Mouse (Mus musculus): Measurements from ENCODE around the gene Nos3.

The Nos3 gene

GRCm38 (mm10) chr5:24337366-24337765, 27.2 kb upstream of the Nos3 start:
- CTCF ChIA-PET = interaction anchor here in 3 of 4 experiments (0.6 to 4.1 kb wide), 18 partner anchors 9 to 301 kb away, joined by 3 to 65 read pairs (median 4); partner anchors contain the start of genes Abcb8 (in 1 of the 3), Atg9b (in 1 of the 3), Cdk5 (in 1 of the 3) and Kcnh2 (in 1 of the 3)
- POLR2A ChIA-PET = interaction anchor here in 2 of 4 experiments (0.7 to 3.6 kb wide), 17 partner anchors 9 to 144 kb away, joined by 3 to 21 read pairs (median 4); partner anchors contain the start of genes Atg9b (in 1 of the 2) and Kcnh2 (in 1 of the 2)

GRCm38 (mm10) chr5:24337821-24338220, 26.8 kb upstream of the Nos3 start:
- ChIA-PET POLR2A (interaction anchor here in 2 of 4 experiments (0.7 to 3.6 kb wide), 14 partner anchors 8 to 144 kb away, joined by 3 to 21 read pairs (median 4); partner anchors contain the start of genes Atg9b (in 1 of the 2) and Kcnh2 (in 1 of the 2)), CTCF (interaction anchor here (0.5 to 4.1 kb wide), 16 partner anchors 11 to 301 kb away, joined by 3 to 65 read pairs (median 4); partner anchors contain the start of genes Abcb8 (in 1 of the 4), Atg9b (in 1 of the 4), Cdk5 (in 1 of the 4) and Kcnh2 (in 1 of the 4))

DNA sequence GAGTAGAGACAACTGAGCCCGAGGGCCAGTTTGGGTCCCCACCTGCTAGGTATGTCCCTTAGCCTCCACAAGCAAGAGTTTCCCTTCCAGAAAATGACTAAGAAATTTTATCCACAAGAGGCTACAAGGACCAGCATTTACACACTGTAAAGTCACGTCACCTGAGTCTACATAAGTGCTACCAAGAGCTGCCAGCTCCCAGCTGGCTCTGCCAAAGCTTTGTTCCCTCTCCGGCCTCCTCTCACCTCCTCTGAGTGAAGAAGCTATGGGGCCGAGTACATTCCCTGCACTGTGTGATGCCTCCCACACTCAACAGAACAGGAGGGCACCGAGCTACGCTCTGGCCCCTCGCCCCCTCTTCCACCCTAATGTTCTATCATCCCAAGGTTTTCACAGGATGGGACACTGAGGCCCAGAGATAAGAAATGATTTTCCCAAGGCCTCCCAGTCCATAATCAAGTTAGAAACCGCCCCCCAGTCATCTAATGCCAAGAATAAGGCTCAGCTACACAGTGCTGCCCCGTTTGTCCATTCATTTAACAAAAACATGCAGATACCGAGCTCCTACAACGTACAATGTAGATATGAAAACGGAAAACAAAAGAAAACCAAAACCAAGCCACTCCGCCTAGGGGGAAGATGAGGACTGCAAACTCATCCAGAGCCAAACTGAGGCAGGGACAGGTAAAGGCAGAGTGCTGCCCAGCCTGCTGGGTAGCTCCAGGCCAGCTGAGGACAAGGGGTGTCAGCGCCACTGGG, 22.2 kb upstream of the Nos3 start:
- POLR2A ChIA-PET = interaction anchor here in 2 of 4 experiments (0.6 to 1.5 kb wide), 2 partner anchors 46 to 65 kb away, joined by 3 to 4 read pairs; no protein-coding TSS in a partner anchor
- CTCF ChIA-PET = interaction anchor here in 2 of 4 experiments (0.6 to 1.7 kb wide), 6 partner anchors 15 to 168 kb away, joined by 3 to 5 read pairs (median 4); no protein-coding TSS in a partner anchor

DNA sequence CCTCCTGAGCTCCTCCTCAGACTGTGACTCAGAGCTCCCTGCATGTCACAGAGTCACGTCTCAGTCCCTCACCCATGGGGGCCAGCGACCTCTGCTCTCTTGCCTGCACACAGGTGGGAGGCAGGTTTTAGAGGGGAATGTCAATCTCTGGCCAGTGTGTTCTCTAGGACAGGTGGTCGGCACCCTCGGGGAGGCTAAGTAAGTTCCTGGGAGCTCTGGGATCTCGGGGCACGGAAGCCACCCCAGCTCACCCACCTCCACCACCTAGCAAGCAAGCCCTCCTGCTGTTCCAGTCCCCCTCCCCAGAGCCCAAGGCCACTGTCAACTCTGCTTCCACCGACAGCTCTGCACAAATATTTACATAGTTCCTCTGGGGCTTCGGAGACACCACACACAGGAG, 21.6 kb upstream of the Nos3 start:
- ChIA-PET CTCF (interaction anchor here in 2 of 4 experiments (0.6 to 1.7 kb wide), 6 partner anchors 14 to 168 kb away, joined by 3 to 5 read pairs (median 4); no protein-coding TSS in a partner anchor), POLR2A (interaction anchor here in 3 of 4 experiments (0.8 to 1.5 kb wide), 4 partner anchors 23 to 260 kb away, joined by 3 to 4 read pairs (median 3); no protein-coding TSS in a partner anchor)

DNA sequence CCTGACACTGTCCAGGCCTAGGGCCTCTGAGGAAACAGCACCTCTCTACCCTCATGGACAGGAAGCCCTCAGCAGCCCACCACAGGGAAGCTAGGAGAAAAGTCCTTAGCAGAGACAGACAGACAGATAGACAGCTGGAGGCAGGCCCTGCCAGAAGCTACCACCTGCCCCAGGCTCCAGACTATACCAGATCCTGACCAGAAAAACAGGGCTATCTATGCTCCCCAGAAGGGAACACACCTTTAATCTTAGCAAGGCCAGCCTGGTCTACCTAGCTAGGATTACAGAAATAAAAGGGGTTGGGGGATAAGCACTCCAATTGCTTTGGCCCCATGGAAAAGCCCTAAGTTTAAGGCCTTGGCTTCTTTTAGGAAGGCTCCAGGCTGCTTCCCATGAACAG, 21.2 kb upstream of the Nos3 start:
- POLR2A ChIA-PET = interaction anchor here in 3 of 4 experiments (0.8 to 2.3 kb wide), 5 partner anchors 8 to 260 kb away, joined by 3 to 12 read pairs (median 3); no protein-coding TSS in a partner anchor
- CTCF ChIA-PET = interaction anchor here in 3 of 4 experiments (0.6 to 1.7 kb wide), 5 partner anchors 8 to 179 kb away, joined by 3 to 7 read pairs (median 5); no protein-coding TSS in a partner anchor

GRCm38 (mm10) chr5:24343977-24344436, 20.6 kb upstream of the Nos3 start:
- CTCF ChIA-PET = interaction anchor here in 3 of 4 experiments (0.6 to 1.7 kb wide), 5 partner anchors 8 to 178 kb away, joined by 3 to 8 read pairs (median 5); no protein-coding TSS in a partner anchor

DNA sequence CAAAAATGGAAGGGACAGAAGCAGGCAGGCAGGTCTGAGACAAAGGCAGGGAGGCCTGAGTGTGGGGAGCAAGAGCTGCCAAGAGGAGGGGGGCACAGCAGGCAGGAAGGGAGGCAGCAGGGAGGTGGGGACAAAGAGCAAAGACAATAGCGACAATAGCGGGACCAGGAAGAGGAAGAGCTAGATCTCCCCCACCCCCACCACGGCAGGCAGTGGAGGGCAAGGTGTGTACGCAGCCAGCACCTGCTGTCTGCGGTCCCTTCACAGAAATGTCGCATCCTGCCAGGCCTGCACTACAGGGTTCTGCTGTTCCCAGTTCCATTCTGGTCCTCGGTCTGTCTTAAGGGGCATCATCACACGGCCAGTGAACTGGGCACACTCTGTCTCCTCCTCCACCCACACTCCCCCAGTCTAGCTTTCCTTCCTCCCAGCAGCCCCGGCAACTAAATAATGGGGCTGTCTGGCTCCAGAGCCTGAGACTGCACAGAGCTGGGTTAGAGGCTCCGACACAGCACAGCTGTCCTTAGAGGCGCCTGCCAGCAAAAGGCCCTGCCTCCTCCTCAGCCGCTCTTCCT, 20.0 kb upstream of the Nos3 start:
- POLR2A ChIA-PET = interaction anchor here in 2 of 4 experiments (0.6 to 2.3 kb wide), 7 partner anchors 8 to 49 kb away, joined by 3 to 12 read pairs (median 5); partner anchors contain the start of gene Abcb8 (in 1 of the 2)
- CTCF ChIA-PET = interaction anchor here in 3 of 4 experiments (0.8 to 1.7 kb wide), 5 partner anchors 9 to 50 kb away, joined by 3 to 8 read pairs (median 5); no protein-coding TSS in a partner anchor

More at GRCm38 (mm10) chr5:24343977-24344436, 20.6 kb upstream of the Nos3 start:
- POLR2A ChIA-PET = interaction anchor here in 3 of 4 experiments (0.6 to 2.3 kb wide), 10 partner anchors 8 to 259 kb away, joined by 3 to 12 read pairs (median 4); partner anchors contain the start of gene Abcb8 (in 1 of the 3)

DNA sequence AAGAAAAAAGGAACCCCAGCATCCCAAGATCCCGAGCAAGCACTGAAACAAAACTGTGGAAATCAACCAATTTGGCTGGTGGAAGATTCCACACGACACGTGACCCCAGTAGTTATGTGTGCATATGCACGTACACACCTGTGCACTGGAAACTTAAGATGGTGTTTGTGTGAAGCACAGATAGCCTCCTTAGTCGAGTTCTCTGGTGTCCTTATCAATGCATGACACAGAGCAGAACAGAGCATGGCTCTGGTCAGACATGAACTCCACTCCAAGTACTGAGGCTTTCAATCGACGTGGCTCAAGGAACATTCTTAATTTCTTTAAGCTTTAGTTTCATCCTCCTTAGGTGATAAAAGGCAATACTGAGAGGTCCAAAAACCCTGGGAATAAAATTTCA, 18.3 kb upstream of the Nos3 start:
- CTCF ChIA-PET = interaction anchor here in 3 of 4 experiments (1.5 to 3.9 kb wide), 4 partner anchors 11 to 37 kb away, joined by 4 to 24 read pairs (median 5); no protein-coding TSS in a partner anchor
- POLR2A ChIA-PET = interaction anchor here in 2 of 4 experiments (1.2 to 3.0 kb wide), 8 partner anchors 9 to 127 kb away, joined by 3 to 13 read pairs (median 4); no protein-coding TSS in a partner anchor

- CTCF ChIA-PET = interaction anchor here (0.6 to 3.9 kb wide), 15 partner anchors 10 to 139 kb away, joined by 3 to 24 read pairs (median 4); partner anchors contain the start of gene Abcb8 (in 1 of the 4)
Observed at GRCm38 (mm10) chr5:24347186-24347875, 17.3 kb upstream of the Nos3 start.

DNA sequence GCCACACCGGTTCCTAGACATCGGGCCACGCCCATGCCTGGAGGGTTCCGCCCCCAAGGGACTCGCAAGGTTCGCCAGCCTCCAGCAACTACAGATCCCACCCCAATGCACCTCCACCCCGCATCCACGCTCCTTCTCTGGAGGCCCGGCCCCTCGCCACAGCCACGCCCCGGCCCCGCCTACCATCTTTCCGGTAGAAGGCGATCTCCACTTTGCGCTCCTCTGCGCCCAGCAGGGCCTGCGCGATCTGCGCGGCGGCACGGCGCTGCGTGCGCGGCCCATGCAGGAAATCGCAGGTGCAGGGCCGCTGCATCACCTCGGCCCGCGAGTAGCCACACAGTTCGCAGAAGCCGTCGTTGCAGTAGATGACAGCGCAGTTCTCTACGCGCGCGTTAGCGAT, 16.5 kb upstream of the Nos3 start:
- CTCF ChIA-PET = interaction anchor here in 3 of 4 experiments (0.5 to 3.9 kb wide), 15 partner anchors 9 to 274 kb away, joined by 3 to 24 read pairs (median 4); no protein-coding TSS in a partner anchor
- POLR2A ChIA-PET = interaction anchor here in 2 of 4 experiments (0.8 to 3.0 kb wide), 12 partner anchors 9 to 192 kb away, joined by 3 to 13 read pairs (median 5); partner anchors contain the start of gene Asb10 (in 1 of the 2)

More at GRCm38 (mm10) chr5:24347186-24347875, 17.3 kb upstream of the Nos3 start:
- POLR2A ChIA-PET = interaction anchor here in 3 of 4 experiments (0.6 to 3.0 kb wide), 23 partner anchors 9 to 495 kb away, joined by 3 to 13 read pairs (median 4); partner anchors contain the start of genes Abcb8 (in 1 of the 3), Agap3 (in 1 of the 3) and Rheb (in 1 of the 3)

GRCm38 (mm10) chr5:24348546-24348945, 16.1 kb upstream of the Nos3 start:
- CTCF ChIA-PET = interaction anchor here in 3 of 4 experiments (0.5 to 3.9 kb wide), 12 partner anchors 9 to 274 kb away, joined by 3 to 24 read pairs (median 4); no protein-coding TSS in a partner anchor
- POLR2A ChIA-PET = interaction anchor here in 2 of 4 experiments (0.7 to 3.0 kb wide), 11 partner anchors 9 to 192 kb away, joined by 3 to 13 read pairs (median 4); partner anchors contain the start of genes Asb10 (in 1 of the 2) and Tmub1 (in 1 of the 2)

GRCm38 (mm10) chr5:24350073-24350472, 14.5 kb upstream of the Nos3 start:
- POLR2A ChIA-PET = interaction anchor here in 2 of 4 experiments (2.0 to 3.8 kb wide), 3 partner anchors 10 to 38 kb away, joined by 4 to 21 read pairs (median 11); no protein-coding TSS in a partner anchor
- CTCF ChIA-PET = interaction anchor here in 2 of 4 experiments (0.8 to 3.9 kb wide), 3 partner anchors 8 to 44 kb away, joined by 3 to 24 read pairs (median 12); no protein-coding TSS in a partner anchor

DNA sequence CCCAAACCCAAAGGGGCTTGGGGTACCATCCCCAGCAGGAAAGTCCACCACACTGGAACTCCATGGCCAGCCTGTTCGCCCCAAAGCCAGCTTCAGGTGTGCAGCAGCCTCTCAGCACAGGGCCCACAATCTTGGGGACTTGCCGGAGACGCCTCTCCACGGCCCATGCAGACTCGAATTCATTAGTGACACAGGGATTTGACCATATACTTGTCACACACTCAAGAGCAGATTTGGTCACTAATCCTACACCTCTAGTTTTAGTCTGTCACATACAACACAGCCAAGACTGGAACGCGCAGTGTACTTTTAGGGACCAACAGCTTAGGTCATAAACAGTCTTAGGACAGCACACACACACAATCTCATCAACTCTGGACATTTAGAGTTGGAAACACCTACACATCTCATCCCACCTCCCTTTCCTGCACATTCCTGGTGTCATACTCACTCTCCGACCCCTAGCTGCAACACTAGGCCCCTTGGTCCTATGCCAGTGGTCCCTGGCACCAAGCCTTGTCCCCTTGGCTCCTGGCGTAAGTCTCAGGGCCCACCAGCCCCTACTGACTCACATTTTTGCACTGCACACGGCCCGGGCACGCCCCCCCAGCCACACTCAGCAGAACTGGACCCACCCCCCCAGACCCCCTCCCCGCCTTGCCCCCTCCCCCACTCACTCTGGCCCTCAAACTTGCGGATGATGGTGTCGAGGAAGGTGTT, 13.9 kb upstream of the Nos3 start:
- CTCF ChIA-PET = interaction anchor here in 2 of 4 experiments (0.8 to 2.7 kb wide), 3 partner anchors 15 to 660 kb away, joined by 3 to 12 read pairs (median 3); no protein-coding TSS in a partner anchor
- POLR2A ChIA-PET = interaction anchor here in 3 of 4 experiments (0.8 to 3.8 kb wide), 4 partner anchors 11 to 37 kb away, joined by 4 to 21 read pairs (median 8); no protein-coding TSS in a partner anchor

- POLR2A ChIA-PET = interaction anchor here in 3 of 4 experiments (0.6 to 3.8 kb wide), 10 partner anchors 9 to 122 kb away, joined by 3 to 21 read pairs (median 4); partner anchors contain the start of genes Atg9b (in 1 of the 3), Cdk5 (in 1 of the 3), Nos3 (in 1 of the 3) and Slc4a2 (in 1 of the 3)
- CTCF ChIA-PET = interaction anchor here (0.6 to 3.0 kb wide), 12 partner anchors 14 to 659 kb away, joined by 3 to 15 read pairs (median 4); partner anchors contain the start of gene Abcb8 (in 2 of the 4)
Observed at GRCm38 (mm10) chr5:24351278-24351677, 13.3 kb upstream of the Nos3 start, which contains the start of gene Kcnh2. Gene Kcnh2, minus strand, starts transcription at chr5:24351604.

DNA sequence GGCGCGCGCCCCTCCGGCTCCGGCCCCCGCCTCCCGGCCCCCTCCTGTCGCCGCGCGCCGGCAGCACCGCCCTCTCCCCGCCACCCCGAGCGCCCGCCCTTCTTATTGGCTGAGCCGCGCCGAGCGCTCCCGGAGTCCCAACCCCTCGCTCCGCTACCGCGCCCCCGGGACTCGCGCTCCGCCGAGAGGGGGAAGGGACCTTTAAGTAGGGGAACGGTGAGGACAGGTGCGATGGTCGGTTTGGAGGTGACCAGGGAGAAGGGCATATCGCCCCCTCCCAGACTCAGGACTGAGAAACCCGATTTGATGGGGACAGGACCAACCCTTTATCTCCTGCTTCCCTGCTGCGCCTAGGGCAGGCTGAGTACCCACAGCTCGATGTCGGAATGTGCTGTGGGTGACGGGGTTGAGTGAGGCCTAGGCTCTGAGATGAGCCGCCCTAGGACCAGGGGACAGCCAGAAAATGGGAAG, 12.9 kb upstream of the Nos3 start:
- POLR2A ChIA-PET = interaction anchor here in 3 of 4 experiments (0.6 to 3.8 kb wide), 27 partner anchors 7 to 656 kb away, joined by 3 to 21 read pairs (median 3); partner anchors contain the start of genes Atg9b (in 1 of the 3), Cdk5 (in 1 of the 3), Nos3 (in 1 of the 3) and Slc4a2 (in 1 of the 3)

More for the DNA sequence above, 12.9 kb upstream of the Nos3 start:
- CTCF ChIA-PET = interaction anchor here (0.6 to 3.0 kb wide), 21 partner anchors 9 to 659 kb away, joined by 3 to 15 read pairs (median 4); partner anchors contain the start of gene Abcb8 (in 2 of the 4)
